Mouse (Mus musculus) heart, adult 18-20 months (tissue): Measurements from ENCODE around the gene Sv2b. TPM values are rescaled to one million over a fixed set of nuclear protein-coding genes. Genes with fewer than 3 reads are reported as not detected.
"Not testable (repeated sequence)": the region's sequence is repeated elsewhere in the genome, so short reads cannot be mapped to it uniquely, and the experiment has no call there.

Source experiments
- DNase-seq, 2 experiments: peaks; one replicate each; pipeline ENCODE4 v3.0.0; 2021 to 2022; ENCODE audit warnings: mixed read lengths in 1 of 2
- total RNA-seq, 2 experiments: library from RNA; stranded (reverse); gene quantifications; 2 replicates each; pipeline ENCODE4 v1.2.3; 2021

Gene Sv2b
- total RNA-seq, 2 experiments from 2014 or later: 0.31 to 0.47 TPM

DNA sequence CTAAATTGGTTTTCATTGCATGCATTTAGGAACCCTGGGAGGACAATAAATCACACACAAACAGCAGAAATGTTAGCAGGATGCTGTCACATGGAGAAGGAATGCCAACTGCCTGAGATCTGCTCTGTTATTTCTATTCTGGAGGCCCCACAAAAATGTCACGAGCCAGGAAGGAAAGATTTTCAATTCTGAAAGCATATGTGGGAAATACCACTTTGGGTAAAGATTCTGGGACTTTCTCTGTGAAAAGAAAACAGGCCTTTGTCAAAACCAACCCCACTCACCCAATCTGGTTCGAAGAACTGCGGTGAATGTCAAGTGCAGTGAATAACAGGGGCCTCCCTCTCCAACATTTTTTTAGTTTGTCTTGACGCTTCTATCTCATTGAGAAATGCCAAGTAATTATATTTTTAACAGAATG, 99.8 kb downstream of the Sv2b start:
- no peak for DNase-seq

GRCm38 (mm10) chr7:75207965-75208644, 101.0 kb downstream of the Sv2b start:
- no peak for DNase-seq

DNA sequence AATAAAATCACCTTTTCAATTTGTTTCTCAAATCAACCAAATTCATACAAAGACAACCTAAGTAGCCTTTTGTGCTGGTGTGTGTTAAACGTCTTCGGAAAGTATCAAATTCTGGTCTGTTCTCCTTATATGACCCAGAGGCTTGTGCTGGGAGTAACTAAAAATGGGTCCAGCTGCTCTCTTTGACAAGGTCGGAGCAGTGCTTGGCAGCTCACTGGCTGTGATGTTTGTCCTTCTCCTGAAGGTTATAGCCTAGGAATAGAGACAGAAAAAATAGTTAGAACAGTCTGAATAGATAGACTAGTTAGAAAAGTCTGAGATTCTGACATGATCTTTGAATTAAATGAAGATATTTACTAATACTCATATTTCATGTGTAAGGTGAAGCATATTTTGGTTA, 102.4 kb downstream of the Sv2b start:
- peak; percentile 8 to 15 for DNase-seq

DNA sequence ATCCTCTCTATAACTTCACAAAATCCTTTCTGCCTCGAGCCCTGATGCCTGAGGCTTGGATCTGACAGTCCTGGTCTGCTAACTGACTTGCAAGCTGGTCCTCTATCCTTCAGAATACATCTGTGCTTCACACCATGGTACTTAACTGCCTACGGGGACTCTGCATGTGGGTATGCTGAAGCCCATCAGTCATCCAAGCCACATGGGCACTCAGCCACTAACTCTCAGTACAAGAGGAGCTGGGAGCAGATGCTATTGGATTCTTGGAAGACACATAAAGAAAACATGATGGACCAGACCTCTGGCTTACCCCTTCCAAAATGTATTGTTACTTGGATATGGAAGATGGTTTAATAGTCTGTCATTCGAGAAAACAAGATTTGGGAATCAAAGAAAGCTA, 103.7 kb downstream of the Sv2b start:
- no peak for DNase-seq

- DNase-seq: not testable (repeated sequence)
These were observed 114.2 kb downstream of the Sv2b start for GRCm38 (mm10) chr7:75194919-75195230.

GRCm38 (mm10) chr7:75194158-75194918, 114.7 kb downstream of the Sv2b start:
- no peak for DNase-seq

DNA sequence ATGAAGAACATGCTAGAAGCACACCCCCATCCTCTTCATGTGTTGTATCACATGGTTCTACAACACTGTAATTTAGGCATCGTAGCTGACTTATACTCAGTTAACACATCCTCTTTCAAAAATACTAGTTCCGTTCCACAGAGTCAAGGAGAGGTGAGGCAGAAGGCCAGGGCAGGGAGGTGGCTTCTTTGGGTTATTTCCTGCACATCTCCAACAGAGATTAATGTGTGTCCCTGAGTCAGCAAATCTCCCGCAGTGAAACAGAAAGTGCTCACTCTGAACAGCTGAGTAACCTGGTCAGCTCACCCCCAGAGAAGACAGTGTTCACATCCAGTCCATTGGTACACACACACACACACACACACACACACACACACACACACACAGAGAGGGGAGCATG, 118.9 kb downstream of the Sv2b start:
- DNase-seq: no peak

- no peak for DNase-seq
These were observed 134.0 kb downstream of the Sv2b start for GRCm38 (mm10) chr7:75175042-75175441.

GRCm38 (mm10) chr7:75167481-75167880, 141.6 kb downstream of the Sv2b start:
- no peak for DNase-seq

- no peak for DNase-seq
These were observed 161.9 kb downstream of the Sv2b start for GRCm38 (mm10) chr7:75147174-75147573.

DNA sequence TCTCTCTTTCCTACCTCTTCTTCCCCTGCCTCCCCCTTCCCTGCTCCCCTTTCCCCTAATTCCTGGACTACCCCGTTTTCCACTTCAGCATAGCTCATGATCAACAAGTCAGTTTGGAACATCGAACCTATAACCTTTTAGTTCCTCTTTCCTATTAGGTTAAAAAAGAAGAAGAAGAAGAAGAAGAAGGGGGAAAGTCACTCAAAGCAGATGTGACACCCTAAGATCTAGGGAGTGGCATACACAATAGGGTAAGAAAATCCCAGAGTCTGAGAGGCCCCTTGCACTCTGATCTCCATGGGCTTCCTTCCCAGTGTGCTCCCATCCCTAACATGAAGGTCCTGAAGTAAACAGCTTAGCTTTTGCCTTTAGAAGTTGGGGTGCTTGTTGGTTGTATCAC, 166.3 kb downstream of the Sv2b start:
- no peak for DNase-seq

DNA sequence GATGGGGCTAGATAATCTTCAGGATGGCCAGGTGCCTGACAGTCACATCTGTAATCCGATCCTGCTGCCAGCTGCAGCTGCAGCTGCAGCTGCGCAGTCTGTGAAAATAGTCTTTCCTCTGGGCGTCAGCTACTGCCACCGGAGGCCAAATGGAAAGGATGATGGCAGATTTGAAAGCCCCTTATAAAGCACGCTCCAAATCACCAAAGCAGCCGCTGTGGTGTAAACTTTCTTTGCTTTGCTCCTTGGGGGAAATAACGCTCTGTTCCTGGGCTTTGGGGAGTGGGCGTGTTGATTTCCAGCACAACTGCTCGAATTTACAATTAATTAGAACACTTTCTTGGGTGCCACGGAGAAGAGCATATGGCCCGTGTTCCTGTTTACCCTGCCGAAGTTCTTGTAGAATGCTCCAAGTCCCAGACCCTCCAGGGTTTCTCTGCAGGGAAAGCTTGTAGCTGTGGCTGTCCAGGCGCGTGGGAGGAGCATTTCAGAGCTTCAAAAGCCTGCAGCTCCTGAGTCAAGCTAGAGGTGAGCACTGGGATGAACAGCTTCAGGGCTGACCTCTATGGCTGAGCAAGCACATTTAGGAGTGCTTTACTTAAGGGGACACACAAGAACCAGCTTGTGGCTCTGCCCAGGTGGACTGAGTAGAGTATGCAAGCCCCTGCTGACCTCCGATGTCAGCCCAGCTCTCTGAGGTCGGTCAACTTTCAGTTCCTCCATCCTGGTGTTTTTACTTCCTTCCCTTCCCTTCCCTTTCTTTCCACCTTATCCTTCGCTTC, 167.0 kb downstream of the Sv2b start:
- no peak for DNase-seq

- DNase-seq: no peak
These were observed 169.8 kb downstream of the Sv2b start for GRCm38 (mm10) chr7:75139306-75139705.

DNA sequence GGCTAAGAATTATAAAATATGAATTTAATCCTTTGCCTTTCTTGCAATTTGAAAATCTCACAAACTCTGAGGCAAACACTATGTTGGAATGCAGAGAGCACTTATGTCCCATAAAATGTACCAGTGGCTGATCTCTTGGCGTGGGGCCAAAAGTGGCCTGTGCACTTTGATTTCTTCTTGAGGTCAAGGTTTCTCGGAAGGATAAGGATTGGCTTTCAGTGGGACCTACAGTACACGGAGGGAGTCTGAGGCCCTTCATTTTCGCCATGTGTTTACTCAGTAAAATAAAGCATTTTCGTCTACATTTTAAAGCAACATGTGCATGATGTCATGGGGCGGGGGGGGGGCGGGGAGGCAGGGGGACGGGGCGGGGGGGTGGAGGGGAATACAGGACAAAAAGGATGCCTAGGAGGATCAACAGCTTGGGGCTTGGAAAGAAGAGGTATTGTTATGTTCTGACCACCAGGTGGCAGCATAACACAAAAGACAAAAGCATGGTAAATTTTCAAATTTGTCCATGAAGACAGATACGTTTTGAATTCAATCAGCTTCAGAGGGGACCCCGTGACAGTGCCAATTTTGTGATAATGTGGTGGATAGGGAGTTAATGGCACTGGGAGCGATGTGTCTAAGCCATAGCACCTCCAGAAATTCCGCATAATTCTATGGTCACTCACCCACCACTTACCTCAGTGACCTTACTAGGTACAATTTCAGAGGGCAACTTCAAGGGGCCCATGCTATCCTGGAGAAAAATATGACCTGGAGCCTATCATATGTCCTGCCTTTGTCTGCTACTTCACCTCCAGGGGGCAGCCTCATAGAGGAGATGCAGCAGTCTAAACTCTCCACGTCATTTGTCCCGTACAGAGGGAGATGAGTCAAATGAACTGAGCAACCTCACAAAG, 174.1 kb downstream of the Sv2b start:
- peak in 1 of 2 experiments; percentile 51 for DNase-seq

- DNase-seq: no peak
These were observed 181.0 kb downstream of the Sv2b start for GRCm38 (mm10) chr7:75128036-75128435.

DNA sequence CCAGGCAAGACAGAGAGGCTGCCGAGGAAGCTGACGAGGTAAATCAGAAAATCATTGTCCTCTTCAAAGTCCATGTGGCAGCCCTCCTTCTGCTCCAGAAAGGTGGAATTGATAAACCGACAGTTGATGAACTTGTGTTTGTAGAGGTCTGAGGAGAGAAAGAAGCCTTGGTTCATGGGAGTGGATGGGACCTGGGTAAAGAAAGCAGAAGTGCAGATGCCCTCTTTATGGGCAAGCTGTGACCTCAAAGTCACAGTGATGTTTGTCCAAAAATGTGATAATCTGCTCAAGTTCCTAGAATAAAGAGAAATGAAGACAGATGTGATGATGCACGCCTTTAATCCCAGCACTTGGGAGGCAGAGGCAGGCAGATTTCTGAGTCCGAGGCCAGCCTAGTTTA, 185.0 kb downstream of the Sv2b start:
- no peak for DNase-seq

DNA sequence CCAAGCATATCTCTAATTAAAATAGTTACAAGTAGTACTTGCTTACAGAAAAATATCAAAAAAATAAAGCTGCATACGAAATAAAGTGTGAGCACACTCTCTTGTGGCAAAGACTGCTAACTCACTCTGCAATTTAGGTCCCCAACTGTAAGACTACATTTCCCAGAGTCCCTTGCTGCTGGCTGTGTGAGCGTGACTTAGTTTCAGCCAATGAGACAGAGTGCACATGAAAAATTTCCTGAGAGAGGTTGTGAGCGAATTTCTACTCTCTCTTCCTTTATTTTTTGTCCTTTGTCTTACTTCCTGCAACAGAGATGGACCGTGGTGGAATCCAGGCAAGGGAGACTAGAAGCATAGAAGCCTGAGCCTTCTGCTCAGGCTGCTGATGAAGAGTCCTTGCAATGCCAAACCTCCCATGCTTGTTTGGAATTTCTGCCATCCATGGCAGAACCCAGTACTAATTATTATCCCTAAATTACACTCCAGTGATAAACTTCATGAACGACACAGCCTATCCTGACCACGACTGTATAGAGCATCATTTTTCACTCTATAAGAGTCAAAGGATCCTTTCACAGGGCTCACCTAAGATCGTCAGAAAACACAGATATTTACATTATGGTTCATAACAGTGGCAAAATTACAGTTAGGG, 190.9 kb downstream of the Sv2b start:
- peak; percentile 51 to 57 for DNase-seq

- DNase-seq: peak; percentile 31 to 46
These were observed 198.4 kb downstream of the Sv2b start for GRCm38 (mm10) chr7:75110689-75111088.

- peak in 1 of 2 experiments; percentile 45 for DNase-seq
These were observed 201.6 kb downstream of the Sv2b start for GRCm38 (mm10) chr7:75107441-75107840.

GRCm38 (mm10) chr7:75103900-75104299, 205.2 kb downstream of the Sv2b start:
- DNase-seq: no peak

DNA sequence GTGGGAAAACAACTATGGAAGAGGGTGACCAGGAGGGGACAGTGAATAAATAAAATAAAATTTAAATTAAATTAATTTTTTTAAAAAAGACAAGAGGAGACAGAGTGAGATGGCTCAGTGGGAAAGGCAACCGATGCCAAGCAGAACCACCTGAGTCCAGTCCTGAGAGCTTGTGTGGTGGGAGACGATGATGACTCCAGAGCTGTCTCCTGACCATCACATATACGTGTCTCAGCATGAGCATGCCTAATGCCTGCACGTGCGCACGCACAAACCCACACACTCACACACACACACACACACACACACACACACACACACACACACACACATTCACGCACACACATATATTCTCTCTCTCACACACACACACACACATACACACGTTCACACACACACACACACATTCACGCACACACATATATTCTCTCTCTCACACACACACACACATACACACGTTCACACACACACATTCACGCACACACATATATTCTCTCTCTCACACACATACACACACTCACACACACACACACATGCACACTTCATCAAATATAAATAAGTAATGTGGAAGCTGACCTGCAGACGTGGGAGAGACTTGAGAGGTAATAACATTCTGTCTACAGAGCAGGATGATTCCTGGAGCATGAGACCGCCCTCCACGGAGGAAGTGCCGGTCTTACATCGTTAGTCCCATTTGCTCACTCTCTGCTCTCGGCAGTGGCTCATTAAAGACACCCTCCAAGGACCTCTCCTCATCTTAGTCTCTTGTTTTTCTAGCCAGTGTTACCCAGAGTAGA, 206.3 kb downstream of the Sv2b start:
- no peak for DNase-seq
